ENCODE assay signal across 25 mouse cellular contexts in the genomic region with DNA sequence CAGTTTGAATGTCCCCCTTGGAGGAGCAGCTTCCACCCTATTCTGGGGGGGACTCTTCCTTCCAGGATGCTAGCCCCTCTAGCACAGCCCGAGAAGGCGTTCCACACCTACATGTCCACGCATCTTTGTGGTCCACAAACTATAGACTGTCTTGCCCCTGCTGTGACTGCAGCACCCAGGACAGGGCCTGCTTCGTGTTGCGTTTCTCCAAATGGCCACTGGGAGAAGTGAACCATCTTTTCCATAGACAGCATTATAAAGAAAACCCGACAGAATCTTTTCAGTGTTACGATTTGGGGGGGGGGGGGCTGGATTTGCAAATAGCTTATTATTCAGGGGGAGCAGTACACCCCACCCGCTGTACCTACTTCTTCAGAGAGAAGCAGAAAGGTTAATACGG. TPM values are rescaled to one million over a fixed set of nuclear protein-coding genes. Genes with fewer than 3 reads are reported as not detected.
DNase-seq lines count a peak whose midpoint lies in the region; ATAC-seq and TF ChIP-seq lines count a peak whose summit lies in the region.
"Had no signal": no experiment of that assay in that cellular context is flagged by ENCODE, and none has a peak within 500 bp of the region (broad histone marks: within the 10 kb centered on the region; RNA-seq: fewer than 3 reads in every experiment).

No protein-coding gene starts in this region.

- H3K27me3 ChIP-seq in embryonic facial prominence, embryonic 11.5 days (ENCODE audit: control insufficient read depth, insufficient read depth, low read length) = no peaks in the 10 kb centered on the region
- H3K27me3 ChIP-seq in embryonic facial prominence, embryonic 10.5 days (replicated peaks; ENCODE audit: low read depth, poor library complexity, severe bottlenecking) = peaks cover 23% of the 10 kb centered on the region
- peaks cover 5% of the 10 kb centered on the region; the same call in 1 of the 2 replicates for H3K27me3 ChIP-seq in kidney, embryonic 15.5 days
- no peaks in the 10 kb centered on the region for H3K27me3 ChIP-seq in midbrain, postnatal 0 days (ENCODE audit: insufficient read depth, low read length)
- H3K27me3 ChIP-seq in midbrain, embryonic 15.5 days (replicated peaks) = peaks cover 8% of the 10 kb centered on the region; the same call in 1 of the 2 replicates
- H3K27me3 ChIP-seq: heart, embryonic 15.5 days had no signal

- H3K4me1 ChIP-seq in embryonic facial prominence, embryonic 11.5 days (ENCODE audit: control insufficient read depth, insufficient read depth, low read length) = no peaks in the 10 kb centered on the region
- peaks cover 25% of the 10 kb centered on the region for H3K4me1 ChIP-seq in embryonic facial prominence, embryonic 10.5 days
- peaks cover 19% of the 10 kb centered on the region for H3K4me1 ChIP-seq in kidney, embryonic 15.5 days
- H3K4me1 ChIP-seq in midbrain, postnatal 0 days (ENCODE audit: insufficient read depth, low read length) = no peaks in the 10 kb centered on the region
- peaks cover 8% of the 10 kb centered on the region; the same call in 1 of the 2 replicates for H3K4me1 ChIP-seq in midbrain, embryonic 15.5 days

- H3K9ac ChIP-seq in embryonic facial prominence, embryonic 11.5 days (replicated peaks; ENCODE audit: low read length) = no peak overlapping the region
- no peak overlapping the region for H3K9ac ChIP-seq in kidney, embryonic 15.5 days
- no peak overlapping the region for H3K9ac ChIP-seq in midbrain, postnatal 0 days (replicated peaks; ENCODE audit: low read length, poor library complexity, severe bottlenecking)
- no peak overlapping the region for H3K9ac ChIP-seq in midbrain, embryonic 15.5 days
- H3K9ac ChIP-seq: forebrain, embryonic 13.5 days; heart, embryonic 15.5 days; hindbrain, embryonic 12.5 days; neural tube, embryonic 13.5 days had no signal

- peak; percentile 60 for TF ChIP-seq CTCF in midbrain, postnatal 0 days (IDR thresholded peaks at IDR 0.05)

- H3K4me3 ChIP-seq in embryonic facial prominence, embryonic 11.5 days (ENCODE audit: low read depth, low read length) = no peak overlapping the region
- no peak overlapping the region for H3K4me3 ChIP-seq in embryonic facial prominence, embryonic 10.5 days
- H3K4me3 ChIP-seq in kidney, embryonic 15.5 days (replicated peaks) = no peak overlapping the region
- H3K4me3 ChIP-seq in midbrain, postnatal 0 days (ENCODE audit: low read depth, low read length) = no peak overlapping the region
- H3K4me3 ChIP-seq in midbrain, embryonic 15.5 days = no peak overlapping the region
- H3K4me3 ChIP-seq: forebrain, embryonic 13.5 days; heart, adult 2 months; heart, embryonic 15.5 days; hindbrain, embryonic 12.5 days; neural tube, embryonic 13.5 days had no signal

- no peak for ATAC-seq in embryonic facial prominence, embryonic 11.5 days (replicated peaks; ENCODE audit: insufficient number of reproducible peaks, low FRiP score, low TSS enrichment, low read depth)
- ATAC-seq in kidney, embryonic 15.5 days (replicated peaks; ENCODE audit: low FRiP score) = no peak
- ATAC-seq in midbrain, postnatal 0 days (ENCODE audit: low FRiP score) = no peak
- no peak for ATAC-seq in midbrain, embryonic 15.5 days (replicated peaks)
- ATAC-seq: forebrain, embryonic 13.5 days; Patski had no signal

- no peak overlapping the region for H3K4me2 ChIP-seq in embryonic facial prominence, embryonic 11.5 days (ENCODE audit: low read depth, low read length)
- H3K4me2 ChIP-seq in kidney, embryonic 15.5 days = no peak overlapping the region
- H3K4me2 ChIP-seq in midbrain, postnatal 0 days (ENCODE audit: low read depth, low read length, poor library complexity, severe bottlenecking) = no peak overlapping the region
- no peak overlapping the region for H3K4me2 ChIP-seq in midbrain, embryonic 15.5 days
- H3K4me2 ChIP-seq: forebrain, embryonic 13.5 days; heart, embryonic 15.5 days; hindbrain, embryonic 12.5 days; neural tube, embryonic 13.5 days had no signal

- H3K9me3 ChIP-seq in embryonic facial prominence, embryonic 11.5 days (replicated peaks; ENCODE audit: control insufficient read depth, low read length) = no peaks in the 10 kb centered on the region
- no peaks in the 10 kb centered on the region for H3K9me3 ChIP-seq in embryonic facial prominence, embryonic 10.5 days
- no peaks in the 10 kb centered on the region for H3K9me3 ChIP-seq in kidney, embryonic 15.5 days (replicated peaks)
- H3K9me3 ChIP-seq in midbrain, postnatal 0 days (ENCODE audit: low read length) = no peaks in the 10 kb centered on the region
- H3K9me3 ChIP-seq in midbrain, embryonic 15.5 days = no peaks in the 10 kb centered on the region
- H3K9me3 ChIP-seq: forebrain, embryonic 13.5 days; heart, embryonic 15.5 days; hindbrain, embryonic 12.5 days; neural tube, embryonic 13.5 days had no signal

- WGBS in embryonic facial prominence, embryonic 11.5 days = 59% methylated on average over 9 of the region's 9 CpGs
- 54% methylated on average over 9 of the region's 9 CpGs for WGBS in embryonic facial prominence, embryonic 10.5 days
- whole genome bisulfite sequencing in kidney, embryonic 15.5 days = 43% methylated on average over 9 of the region's 9 CpGs
- 45% methylated on average over 9 of the region's 9 CpGs for WGBS in midbrain, postnatal 0 days
- WGBS in midbrain, embryonic 15.5 days = 37% methylated on average over 9 of the region's 9 CpGs

- H3K36me3 ChIP-seq in embryonic facial prominence, embryonic 11.5 days (replicated peaks; ENCODE audit: control insufficient read depth, insufficient read depth, low read depth, low read length) = no peaks in the 10 kb centered on the region
- no peaks in the 10 kb centered on the region for H3K36me3 ChIP-seq in embryonic facial prominence, embryonic 10.5 days (replicated peaks)
- no peaks in the 10 kb centered on the region for H3K36me3 ChIP-seq in kidney, embryonic 15.5 days
- H3K36me3 ChIP-seq in midbrain, postnatal 0 days (ENCODE audit: insufficient read depth, low read length) = no peaks in the 10 kb centered on the region
- H3K36me3 ChIP-seq in midbrain, embryonic 15.5 days (replicated peaks) = no peaks in the 10 kb centered on the region
- H3K36me3 ChIP-seq: heart, embryonic 15.5 days; hindbrain, embryonic 12.5 days; neural tube, embryonic 13.5 days had no signal

- DNase-seq in embryonic facial prominence, embryonic 11.5 days (ENCODE audit: low spot score) = peak; percentile 30
- DNase-seq in embryonic facial prominence, embryonic 10.5 days (ENCODE audit: low spot score) = no peak
- peak; percentile 30 to 34 for DNase-seq in kidney, postnatal 4 days
- DNase-seq in midbrain, postnatal 0 days (ENCODE audit: low spot score) = no peak
- DNase-seq in thymus, postnatal 25 days = no peak
- DNase-seq in gastrocnemius, adult 8-10 months (ENCODE audit: low spot score in 2 of 2) = no peak
- DNase-seq: cerebellum, adult 9-10 months; embryo, embryonic 11 days; heart, adult 2 months; kidney, adult 11 months; kidney, postnatal 25 days; liver; lung, adult 2 months; right cerebral cortex, postnatal 25 days; thymus, postnatal 14 days had no signal

- H3K27ac ChIP-seq in embryonic facial prominence, embryonic 11.5 days (replicated peaks; ENCODE audit: low read depth, low read length) = no peak overlapping the region
- H3K27ac ChIP-seq in embryonic facial prominence, embryonic 10.5 days (replicated peaks) = no peak overlapping the region
- no peak overlapping the region for H3K27ac ChIP-seq in kidney, embryonic 15.5 days
- H3K27ac ChIP-seq in midbrain, postnatal 0 days (ENCODE audit: low read depth, low read length) = no peak overlapping the region
- H3K27ac ChIP-seq in midbrain, embryonic 15.5 days = no peak overlapping the region
- H3K27ac ChIP-seq: forebrain, embryonic 13.5 days; heart, adult 2 months; heart, embryonic 15.5 days; hindbrain, embryonic 12.5 days; neural tube, embryonic 13.5 days had no signal

RNA-seq across cellular contexts. Expression of a gene that starts 36.5 kb away (rescaled TPM):
- 0.54 and 0.66 TPM in 2 replicates for polyA plus RNA-seq in embryonic facial prominence, embryonic 11.5 days (2014; fragmentation: Nextera tagmentation; extraction: Ambion mirVana)
- 1.1 TPM in 2 replicates for polyA plus RNA-seq in embryonic facial prominence, embryonic 10.5 days (2016; fragmentation: Nextera tagmentation; extraction: Ambion mirVana)
- polyA plus RNA-seq in kidney, embryonic 15.5 days (2015; fragmentation: Nextera tagmentation; extraction: Ambion mirVana) = 0.42 and 0.65 TPM in 2 replicates
- 0.42 and 0.71 TPM in 2 replicates for total RNA-seq in midbrain, postnatal 0 days (2014; rRNA removed)
- 1.3 and 1.5 TPM in 2 replicates for polyA plus RNA-seq in midbrain, postnatal 0 days (2015; fragmentation: Nextera tagmentation; extraction: Ambion mirVana)
- polyA plus RNA-seq in midbrain, embryonic 15.5 days (2015; fragmentation: Nextera tagmentation; extraction: Ambion mirVana) = 1.2 and 1.3 TPM in 2 replicates
- total RNA-seq in gastrocnemius, adult 8-10 months (2022) = not detected
- total RNA-seq: gastrocnemius, adult 18-20 months; heart, adult 2 months; megakaryocyte progenitor cell, adult 5-6 weeks; monocyte, adult 5-6 weeks had no signal

RNA-seq across cellular contexts. Expression of a gene that starts 36.8 kb away (rescaled TPM):
- 5.1 and 5.8 TPM in 2 replicates for polyA plus RNA-seq in embryonic facial prominence, embryonic 11.5 days (2014; fragmentation: Nextera tagmentation; extraction: Ambion mirVana)
- polyA plus RNA-seq in embryonic facial prominence, embryonic 10.5 days (2016; fragmentation: Nextera tagmentation; extraction: Ambion mirVana) = 8.1 TPM in 2 replicates
- polyA plus RNA-seq in kidney, embryonic 15.5 days (2015; fragmentation: Nextera tagmentation; extraction: Ambion mirVana) = 15.2 and 16.6 TPM in 2 replicates
- 73.7 and 80.0 TPM in 2 replicates for total RNA-seq in midbrain, postnatal 0 days (2014; rRNA removed)
- 53.8 and 54.0 TPM in 2 replicates for polyA plus RNA-seq in midbrain, postnatal 0 days (2015; fragmentation: Nextera tagmentation; extraction: Ambion mirVana)
- 52.6 and 53.0 TPM in 2 replicates for polyA plus RNA-seq in midbrain, embryonic 15.5 days (2015; fragmentation: Nextera tagmentation; extraction: Ambion mirVana)
- total RNA-seq in gastrocnemius, adult 8-10 months (2022) = 1 to 10 TPM; 1.7 to 4.2 (median 3.6) TPM

Comparison
In these comparisons a context has a peak if more than half of its experiments do, and no peak if none do; other contexts are left out.
1. DNase-seq: peak in embryonic facial prominence, embryonic 11.5 days (single experiment) and kidney, postnatal 4 days (2 of 2); none in embryonic facial prominence, embryonic 10.5 days (single experiment), midbrain, postnatal 0 days (single experiment), thymus, postnatal 25 days (single experiment) and gastrocnemius, adult 8-10 months (0 of 2).